Mouse (Mus musculus) CH12.LX (cell line): ENCODE data around the gene H2-M5. TPM values are rescaled to one million over a fixed set of nuclear protein-coding genes. Genes with fewer than 3 reads are reported as not detected.
"Not testable (repeated sequence)": the region's sequence is repeated elsewhere in the genome, so short reads cannot be mapped to it uniquely, and the experiment has no call there.

ENCODE experiments used
- DNase-seq: peaks from one replicate; pipeline ENCODE4 v3.0.0-alpha.2; 2013; ENCODE audit errors: extremely low read depth
- H3K27ac ChIP-seq: 2 replicates; pipeline ENCODE4 v1.5.1; 2012; ENCODE audit warnings: low read depth, mild to moderate bottlenecking, control low read depth, moderate library complexity; ENCODE audit not compliant: insufficient read depth
- H3K27me3 ChIP-seq: replicated peaks from 2 replicates; pipeline ENCODE3; 2012; ENCODE audit warnings: inconsistent platforms
- H3K36me3 ChIP-seq, 2 experiments: replicated peaks in 1 of 2; 2 replicates each; pipeline versions ENCODE3 to v1.6.1; 2012; ENCODE audit warnings: inconsistent platforms in 1 of 2, low read length in 1 of 2, mild to moderate bottlenecking in 1 of 2, mixed read lengths in 1 of 2, moderate library complexity in 1 of 2; ENCODE audit not compliant: control insufficient read depth in 1 of 2, insufficient read depth in 1 of 2
- H3K4me1 ChIP-seq, 2 experiments: 2 replicates each; pipeline ENCODE4 v1.6.1; 2012; ENCODE audit warnings: inconsistent platforms in 1 of 2, moderate library complexity in 1 of 2; ENCODE audit not compliant: insufficient read depth in 2 of 2, control insufficient read depth in 1 of 2
- H3K4me2 ChIP-seq: 2 replicates; pipeline ENCODE4 v1.6.1; 2012; ENCODE audit warnings: low read depth, mild to moderate bottlenecking, control low read depth; ENCODE audit not compliant: poor library complexity, insufficient read depth, severe bottlenecking
- H3K4me3 ChIP-seq, 3 experiments: fragments of 150-350 bp in 1 of 3; sonication (generic) in 1 of 3; replicated peaks in 1 of 3; 2 replicates each; pipeline versions ENCODE3 to v1.5.1; 2011 to 2012; ENCODE audit warnings: low read depth in 2 of 3, low read length in 2 of 3, mild to moderate bottlenecking in 2 of 3, moderate library complexity in 2 of 3, control low read depth in 1 of 3, improper control_type of control experiment in 1 of 3, inconsistent platforms in 1 of 3, mixed read lengths in 1 of 3; ENCODE audit not compliant: poor library complexity in 1 of 3
- H3K79me2 ChIP-seq: replicated peaks from 2 replicates; pipeline ENCODE4 v1.6.1; 2012; ENCODE audit warnings: mild to moderate bottlenecking, moderate library complexity; ENCODE audit not compliant: control insufficient read depth, poor library complexity, insufficient read depth, severe bottlenecking; ENCODE audit errors: extremely low read depth
- H3K9ac ChIP-seq: 2 replicates; pipeline ENCODE4 v1.6.1; 2012; ENCODE audit warnings: low read depth, mild to moderate bottlenecking, control low read depth, moderate library complexity; ENCODE audit not compliant: insufficient read depth
- H3K9me3 ChIP-seq: replicated peaks from 2 replicates; pipeline ENCODE3; 2012; ENCODE audit warnings: low read length, inconsistent platforms, mixed read lengths
- CHD1 ChIP-seq: IDR thresholded peaks from 2 replicates; pipeline ENCODE4 v1.6.1; 2012; ENCODE audit warnings: low read depth, low read length, improper control_type of control experiment, inconsistent platforms
- CTCF ChIP-seq, 2 experiments: IDR thresholded peaks in 1 of 2; conservative IDR thresholded peaks in 1 of 2; 2 replicates each; pipeline ENCODE4 v1.5.1; 2011 to 2012; ENCODE audit warnings: low read depth in 2 of 2, low read length in 2 of 2, improper control_type of control experiment in 1 of 2, inconsistent platforms in 1 of 2, mild to moderate bottlenecking in 1 of 2, moderate library complexity in 1 of 2
- ELF1 ChIP-seq: IDR thresholded peaks from 2 replicates; pipeline ENCODE4 v1.6.1; 2014; ENCODE audit warnings: low read depth, mild to moderate bottlenecking, inconsistent platforms, low read length, improper control_type of control experiment
- ETS1 ChIP-seq: conservative IDR thresholded peaks from 2 replicates; pipeline ENCODE4 v1.6.1; 2012; ENCODE audit warnings: low read depth, mild to moderate bottlenecking, inconsistent platforms, low read length, improper control_type of control experiment, moderate library complexity
- JUN ChIP-seq: IDR thresholded peaks from 2 replicates; pipeline ENCODE4 v1.6.1; 2011; ENCODE audit warnings: low read depth, mild to moderate bottlenecking, low read length, improper control_type of control experiment, moderate library complexity; ENCODE audit not compliant: insufficient read depth
- KAT2A ChIP-seq: IDR thresholded peaks from 2 replicates; pipeline ENCODE4 v1.6.1; 2012; ENCODE audit warnings: low read length, improper control_type of control experiment, inconsistent platforms; ENCODE audit not compliant: insufficient replicate concordance
- MAX ChIP-seq: IDR thresholded peaks from 2 replicates; pipeline ENCODE4 v1.6.1; 2011; ENCODE audit warnings: low read length, improper control_type of control experiment
- MAZ ChIP-seq: IDR thresholded peaks from 2 replicates; pipeline ENCODE4 v1.6.1; 2012; ENCODE audit warnings: low read depth, mild to moderate bottlenecking, inconsistent platforms, low read length, improper control_type of control experiment, moderate library complexity
- MEF2A ChIP-seq: IDR thresholded peaks from 2 replicates; pipeline ENCODE4 v1.6.1; 2014; ENCODE audit warnings: low read depth, mild to moderate bottlenecking, inconsistent platforms, low read length, improper control_type of control experiment, borderline replicate concordance
- NELFE ChIP-seq: IDR thresholded peaks from 2 replicates; pipeline ENCODE4 v1.6.1; 2011; ENCODE audit warnings: low read depth, low read length, improper control_type of control experiment
- POLR2A ChIP-seq: IDR thresholded peaks from 2 replicates; pipeline ENCODE4 v1.6.1; 2011; ENCODE audit warnings: low read depth, mild to moderate bottlenecking, improper control_type of control experiment, low read length
- POLR2AphosphoS2 ChIP-seq: IDR thresholded peaks from 2 replicates; pipeline ENCODE4 v1.6.1; 2011; ENCODE audit warnings: low read depth, low read length, improper control_type of control experiment
- SMC3 ChIP-seq: IDR thresholded peaks from 2 replicates; pipeline ENCODE4 v1.6.1; 2011; ENCODE audit warnings: low read depth, low read length, improper control_type of control experiment
- UBTF ChIP-seq: IDR thresholded peaks from 2 replicates; pipeline ENCODE4 v1.6.1; 2012; ENCODE audit warnings: low read depth, mild to moderate bottlenecking, inconsistent platforms, low read length, improper control_type of control experiment, moderate library complexity
- USF2 ChIP-seq: conservative IDR thresholded peaks from 2 replicates; pipeline ENCODE4 v1.6.1; 2011; ENCODE audit warnings: low read depth, low read length, improper control_type of control experiment
- ZKSCAN1 ChIP-seq: IDR thresholded peaks from 2 replicates; pipeline ENCODE4 v1.6.1; 2012; ENCODE audit warnings: low read depth, inconsistent platforms, low read length, improper control_type of control experiment, borderline replicate concordance
- ZNF384 ChIP-seq: IDR thresholded peaks from 2 replicates; pipeline ENCODE4 v1.6.1; 2012; ENCODE audit warnings: low read depth, low read length, improper control_type of control experiment, inconsistent platforms
- dilution Hi-C: fragments of 300-500 bp; cut with MboI; formaldehyde crosslinking; loops from 2 replicates; pipeline ENCODE4 v1.14.3; 2020; ENCODE audit warnings: low sequenced_read_pairs; ENCODE audit not compliant: extremely low pct_unique_long_range_greater_than_20kb, extremely low pct_ligation_motif_present
- in situ Hi-C: fragments of 300-500 bp; cut with MboI; formaldehyde crosslinking; loops from 3 replicates; pipeline ENCODE4 v1.14.3; 2019; ENCODE audit warnings: low sequenced_read_pairs, low pct_ligation_motif_present, low pct_unique_long_range_greater_than_20kb, mixed read lengths
- polyA plus RNA-seq: library from polyadenylated mRNA; unstranded; fragments of >175 nt; gene quantifications from 2 replicates; pipeline ENCODE4 v1.2.1, GENCODE M21; 2012; ENCODE audit warnings: low read depth; ENCODE audit not compliant: insufficient read length
- total RNA-seq, 2 experiments: library from RNA; depleted of rRNA; stranded (reverse); fragments of 300-350 nt in 1 of 2; fragments of >200 nt in 1 of 2; gene quantifications; 2 replicates each; pipeline ENCODE4 v1.2.3; 2012 to 2014

The H2-M5 gene
- total and polyA plus RNA-seq, 3 experiments, result 1.1 to 2.2 (median 1.1) TPM

- H3K4me1 ChIP-seq, result peaks cover 3 to 38% of the 10 kb centered on the region in 2 experiments; a peak in 2 of 4 replicates
- H3K9ac ChIP-seq, H3K36me3 ChIP-seq, H3K27me3 ChIP-seq, H3K27ac ChIP-seq, DNase-seq, H3K79me2 ChIP-seq, H3K4me2 ChIP-seq, dilution Hi-C loops, H3K9me3 ChIP-seq, H3K4me3 ChIP-seq: not testable (repeated sequence)
- TF ChIP-seq ZNF384 (0 out of 2 replicates have a peak, but pooled peaks have one; percentile 3), CTCF (conservative IDR thresholded peaks at IDR 0.05 in 1 of 2, IDR thresholded peaks at IDR 0.05 in 1 of 2; ENCODE audit: low read depth in 2 of 2, low read length in 2 of 2) (peak in 1 of 2 experiments; percentile 13; a peak in 1 of 4 replicates)
- in situ Hi-C loops, result loop anchor here (10.0 kb wide), 1 partner anchor 76 kb away; no protein-coding TSS in a partner anchor
These were observed 1.3 kb upstream of the H2-M5 start for GRCm38 (mm10) chr17:36990630-36991029.

- Histone ChIP-seq H3K27me3 (no peaks in the 10 kb centered on the region), H3K79me2 (no peaks in the 10 kb centered on the region), H3K27ac (no peak overlapping the region), H3K36me3 (peaks cover 0 to 4% of the 10 kb centered on the region in 2 experiments)
- dilution Hi-C loops (no loop called here), in situ Hi-C loops (no loop called here)
- TF ChIP-seq NELFE (no peak), ELF1 (no peak), JUN (no peak), SMC3 (no peak), USF2 (no peak), ZKSCAN1 (no peak), UBTF (no peak), POLR2AphosphoS2 (no peak), POLR2A (no peak), CHD1 (no peak), CTCF (conservative IDR thresholded peaks at IDR 0.05 in 1 of 2, IDR thresholded peaks at IDR 0.05 in 1 of 2; ENCODE audit: low read depth in 2 of 2, low read length in 2 of 2) (no peak), MEF2A (no peak), KAT2A (no peak), ETS1 (no peak), MAX (no peak), MAZ (no peak)
- TF ChIP-seq, all 38 proteins: peak for 0
- DNase-seq, result no peak
- H3K4me2 ChIP-seq, result no peak overlapping the region
- no peak overlapping the region for H3K9ac ChIP-seq
- no peaks in the 10 kb centered on the region for H3K9me3 ChIP-seq
- H3K4me3 ChIP-seq, result no peak overlapping the region
- H3K4me1 ChIP-seq, result peaks cover 3 to 17% of the 10 kb centered on the region in 2 experiments; a peak in 2 of 4 replicates
These were observed 862 bp downstream of the H2-M5 start for GRCm38 (mm10) chr17:36988475-36988874.
